Mouse (Mus musculus) C2C12 (cell line): ENCODE data around the gene Cask.

Source experiments
- CEBPB ChIP-seq: IDR thresholded peaks from one replicate; pipeline ENCODE4 v1.6.1; 2011; ENCODE audit warnings: low read depth, mild to moderate bottlenecking, control low read depth, moderate library complexity
- CTCF ChIP-seq: IDR thresholded peaks from one replicate; pipeline ENCODE4 v1.5.1; 2011; ENCODE audit not compliant: control insufficient read depth, insufficient read depth, insufficient read length
- MAX ChIP-seq: IDR thresholded peaks from one replicate; pipeline ENCODE4 v1.6.1; 2011; ENCODE audit warnings: mild to moderate bottlenecking, control low read depth
- MYOG ChIP-seq: IDR thresholded peaks from one replicate; pipeline ENCODE4 v1.6.1; 2011; ENCODE audit not compliant: control insufficient read depth, insufficient read length; ENCODE audit errors: extremely low read depth

- TF ChIP-seq CTCF (no peak), CEBPB (no peak), MAX (no peak), MYOG (no peak)
These were observed 159.3 kb downstream of the Cask start for GRCm38 (mm10) chrX:13691865-13692264.
